Mouse (Mus musculus): ENCODE data around the gene Wnt5a. TPM values are rescaled to one million over a fixed set of nuclear protein-coding genes. Genes with fewer than 3 reads are reported as not detected.
A peak's percentile ranks its signal among the peaks of the same experiment; 100 is the strongest.

The Wnt5a gene
- polyA plus RNA-seq (2015; fragmentation: Nextera tagmentation; extraction: Ambion mirVana) = 18.2 and 18.5 TPM in 2 replicates

GRCm38 (mm10) chr14:28504101-28505050 lies at the start of gene Wnt5a:
TSS of gene Wnt5a (plus strand) at chr14:28504750.
- Histone ChIP-seq H3K36me3 (no peaks in the 10 kb centered on the region), H3K4me2 (peak within 1 kb of the TSS; percentile 82), H3K9ac (peak within 1 kb of the TSS; percentile 58), H3K27me3 (peaks cover 40% of the 10 kb centered on the region), H3K27ac (peak within 1 kb of the TSS; percentile 90), H3K9me3 (no peaks in the 10 kb centered on the region), H3K4me1 (peaks cover 14% of the 10 kb centered on the region), H3K4me3 (peak within 1 kb of the TSS; percentile 69)
- 2% methylated on average over 53 of the region's 53 CpGs for WGBS
- ATAC-seq (ENCODE audit: borderline replicate concordance, extremely low read depth, low FRiP score, low TSS enrichment) = peak; percentile 46; the same call in 1 of the 2 replicates

DNA sequence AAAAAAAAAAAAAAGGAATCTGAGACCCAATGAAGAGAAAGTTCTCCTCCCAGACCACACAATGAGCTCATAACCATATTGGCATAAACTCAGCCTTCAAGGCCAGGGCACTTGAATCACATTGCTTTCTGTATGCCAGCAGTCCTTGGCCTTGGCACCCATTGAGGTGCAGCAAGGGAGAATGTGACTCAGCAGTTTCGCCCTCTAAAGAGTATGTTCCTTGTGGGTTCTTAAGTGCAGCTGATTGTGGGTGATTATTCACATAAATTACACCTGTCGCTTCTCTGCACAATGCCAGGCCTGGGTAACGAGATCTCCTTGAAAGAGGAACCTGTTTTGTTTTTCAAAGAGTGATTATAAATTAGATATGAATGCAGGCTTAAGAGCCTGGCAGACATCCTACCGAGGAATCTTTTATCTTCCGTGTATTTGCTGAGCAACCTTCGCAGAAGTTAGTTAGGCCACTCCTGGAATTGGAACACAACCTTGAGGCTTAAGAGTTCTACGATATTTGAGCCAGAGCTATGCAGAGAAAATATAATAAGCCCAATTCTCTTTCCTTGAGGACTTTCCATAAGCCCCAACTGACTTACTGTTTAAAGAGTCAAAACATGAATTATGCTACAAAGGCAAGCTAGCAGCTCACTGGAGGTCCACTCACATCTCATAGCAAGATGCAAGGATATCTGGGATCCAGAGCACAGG lies 48.0 kb upstream of the Wnt5a start:
- H3K9ac ChIP-seq = no peak overlapping the region
- no peak for ATAC-seq (ENCODE audit: borderline replicate concordance, extremely low read depth, low FRiP score, low TSS enrichment)
- H3K27me3 ChIP-seq = no peaks in the 10 kb centered on the region
- H3K9me3 ChIP-seq = no peaks in the 10 kb centered on the region
- no peaks in the 10 kb centered on the region for H3K36me3 ChIP-seq
- no peak overlapping the region for H3K4me2 ChIP-seq
- WGBS = 70% methylated on average over 7 of the region's 7 CpGs
- H3K4me3 ChIP-seq = no peak overlapping the region
- H3K4me1 ChIP-seq = no peaks in the 10 kb centered on the region
- H3K27ac ChIP-seq = no peak overlapping the region

DNA sequence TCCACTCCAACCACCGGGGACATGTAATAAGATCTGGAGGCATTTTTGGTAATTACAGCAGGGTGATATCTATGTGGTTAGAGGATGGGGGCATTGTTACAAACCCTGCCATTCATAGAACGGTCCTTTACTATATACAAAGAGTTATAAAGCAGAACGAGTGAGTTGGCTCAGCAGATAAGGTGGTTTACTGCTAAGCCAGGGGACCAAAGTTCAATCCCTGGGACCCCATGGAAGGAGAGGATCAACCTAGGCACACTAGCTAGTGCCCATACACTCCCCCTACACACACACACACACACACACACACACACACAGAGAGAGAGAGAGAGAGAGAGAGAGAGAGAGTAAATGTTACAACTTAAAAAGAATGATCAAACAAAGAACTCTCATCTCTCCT lies 47.1 kb upstream of the Wnt5a start:
- H3K9ac ChIP-seq = no peak overlapping the region
- 65% methylated on average over 3 of the region's 3 CpGs for WGBS
- H3K4me2 ChIP-seq = no peak overlapping the region
- no peak overlapping the region for H3K27ac ChIP-seq
- H3K27me3 ChIP-seq = no peaks in the 10 kb centered on the region
- H3K4me3 ChIP-seq = no peak overlapping the region
- no peaks in the 10 kb centered on the region for H3K9me3 ChIP-seq
- H3K36me3 ChIP-seq = no peaks in the 10 kb centered on the region
- no peak for ATAC-seq (ENCODE audit: borderline replicate concordance, extremely low read depth, low FRiP score, low TSS enrichment)
- no peaks in the 10 kb centered on the region for H3K4me1 ChIP-seq

- 37% methylated on average over 5 of the region's 5 CpGs for WGBS
- Histone ChIP-seq H3K27ac (no peak overlapping the region), H3K36me3 (no peaks in the 10 kb centered on the region), H3K4me1 (no peaks in the 10 kb centered on the region; the same call in 1 of the 2 replicates), H3K27me3 (no peaks in the 10 kb centered on the region), H3K4me2 (no peak overlapping the region), H3K9ac (no peak overlapping the region), H3K4me3 (no peak overlapping the region), H3K9me3 (no peaks in the 10 kb centered on the region)
- no peak for ATAC-seq (ENCODE audit: borderline replicate concordance, extremely low read depth, low FRiP score, low TSS enrichment)
Observed at GRCm38 (mm10) chr14:28467956-28468355, 36.6 kb upstream of the Wnt5a start.

DNA sequence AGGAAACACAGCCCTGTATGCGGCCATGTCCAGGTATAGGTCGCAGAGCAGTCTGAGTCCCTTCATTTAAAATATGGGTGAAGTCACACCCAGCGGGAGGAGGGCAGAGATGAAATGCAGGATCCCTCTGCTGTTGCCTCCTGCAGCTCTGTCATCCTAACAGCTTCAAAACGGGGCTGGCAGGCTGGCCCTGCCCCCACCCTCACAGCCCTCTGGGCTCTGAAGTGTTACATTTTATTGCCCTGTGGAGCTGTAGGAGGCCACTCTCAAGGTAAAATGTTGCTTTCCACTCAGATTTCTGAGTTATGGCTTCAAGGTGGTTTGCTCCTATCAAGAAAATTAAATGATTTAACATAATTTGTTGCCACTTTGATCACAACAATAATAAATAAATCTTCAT lies 34.9 kb upstream of the Wnt5a start:
- Histone ChIP-seq H3K4me1 (no peaks in the 10 kb centered on the region; the same call in 1 of the 2 replicates), H3K9me3 (no peaks in the 10 kb centered on the region), H3K36me3 (no peaks in the 10 kb centered on the region), H3K9ac (no peak overlapping the region), H3K4me3 (no peak overlapping the region), H3K4me2 (no peak overlapping the region), H3K27me3 (no peaks in the 10 kb centered on the region), H3K27ac (no peak overlapping the region)
- 27% methylated on average over 4 of the region's 4 CpGs for WGBS
- no peak for ATAC-seq (ENCODE audit: borderline replicate concordance, extremely low read depth, low FRiP score, low TSS enrichment)

GRCm38 (mm10) chr14:28470212-28470611 lies 34.3 kb upstream of the Wnt5a start:
- WGBS = 61% methylated on average over 6 of the region's 6 CpGs
- H3K36me3 ChIP-seq = no peaks in the 10 kb centered on the region
- no peak overlapping the region for H3K9ac ChIP-seq

DNA sequence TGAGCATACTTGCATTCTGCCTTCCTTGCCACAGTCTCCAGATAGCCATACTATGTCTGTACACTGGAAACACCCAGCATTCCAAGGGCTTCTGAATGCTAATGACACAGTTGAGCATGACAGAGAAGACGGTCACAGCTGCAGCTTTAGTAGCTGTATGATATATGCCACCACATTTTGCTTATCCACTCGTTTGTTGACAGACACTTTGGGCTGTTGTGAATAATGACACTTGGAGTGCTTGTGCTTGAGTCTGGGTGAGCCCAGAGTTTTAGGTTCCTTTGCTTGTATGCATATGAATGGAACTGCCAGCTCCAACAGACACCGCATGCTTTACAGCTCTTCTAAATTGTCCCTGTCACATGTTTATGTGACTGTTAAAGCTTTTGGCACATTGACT lies 29.5 kb upstream of the Wnt5a start:
- Histone ChIP-seq H3K9me3 (no peaks in the 10 kb centered on the region), H3K4me3 (no peak overlapping the region), H3K27me3 (no peaks in the 10 kb centered on the region), H3K27ac (no peak overlapping the region), H3K36me3 (no peaks in the 10 kb centered on the region), H3K4me2 (no peak overlapping the region), H3K4me1 (no peaks in the 10 kb centered on the region), H3K9ac (no peak overlapping the region)
- WGBS = 40% methylated on average over 3 of the region's 3 CpGs
- ATAC-seq (ENCODE audit: borderline replicate concordance, extremely low read depth, low FRiP score, low TSS enrichment) = no peak

More at GRCm38 (mm10) chr14:28470212-28470611, 34.3 kb upstream of the Wnt5a start:
- Histone ChIP-seq H3K4me1 (no peaks in the 10 kb centered on the region; the same call in 1 of the 2 replicates), H3K27me3 (no peaks in the 10 kb centered on the region), H3K4me2 (no peak overlapping the region), H3K9me3 (no peaks in the 10 kb centered on the region), H3K27ac (no peak overlapping the region), H3K4me3 (no peak overlapping the region)
- ATAC-seq (ENCODE audit: borderline replicate concordance, extremely low read depth, low FRiP score, low TSS enrichment) = no peak

- H3K4me1 ChIP-seq = no peaks in the 10 kb centered on the region
- H3K36me3 ChIP-seq = no peaks in the 10 kb centered on the region
- WGBS = 27% methylated on average over 7 of the region's 7 CpGs
- no peaks in the 10 kb centered on the region for H3K9me3 ChIP-seq
- no peak for ATAC-seq (ENCODE audit: borderline replicate concordance, extremely low read depth, low FRiP score, low TSS enrichment)
- H3K4me3 ChIP-seq = no peak overlapping the region
- H3K27me3 ChIP-seq = no peaks in the 10 kb centered on the region
- H3K27ac ChIP-seq = no peak overlapping the region
- H3K9ac ChIP-seq = no peak overlapping the region
- no peak overlapping the region for H3K4me2 ChIP-seq
Observed at GRCm38 (mm10) chr14:28475421-28475820, 29.1 kb upstream of the Wnt5a start.

- ATAC-seq (ENCODE audit: borderline replicate concordance, extremely low read depth, low FRiP score, low TSS enrichment) = no peak
- no peaks in the 10 kb centered on the region for H3K27me3 ChIP-seq
- no peak overlapping the region for H3K4me3 ChIP-seq
- H3K4me2 ChIP-seq = no peak overlapping the region
- H3K27ac ChIP-seq = no peak overlapping the region
- H3K36me3 ChIP-seq = no peaks in the 10 kb centered on the region
- H3K9ac ChIP-seq = no peak overlapping the region
- WGBS = 67% methylated on average over 3 of the region's 3 CpGs
- H3K9me3 ChIP-seq = no peaks in the 10 kb centered on the region
- H3K4me1 ChIP-seq = no peaks in the 10 kb centered on the region
Observed at GRCm38 (mm10) chr14:28476746-28477145, 27.8 kb upstream of the Wnt5a start.

DNA sequence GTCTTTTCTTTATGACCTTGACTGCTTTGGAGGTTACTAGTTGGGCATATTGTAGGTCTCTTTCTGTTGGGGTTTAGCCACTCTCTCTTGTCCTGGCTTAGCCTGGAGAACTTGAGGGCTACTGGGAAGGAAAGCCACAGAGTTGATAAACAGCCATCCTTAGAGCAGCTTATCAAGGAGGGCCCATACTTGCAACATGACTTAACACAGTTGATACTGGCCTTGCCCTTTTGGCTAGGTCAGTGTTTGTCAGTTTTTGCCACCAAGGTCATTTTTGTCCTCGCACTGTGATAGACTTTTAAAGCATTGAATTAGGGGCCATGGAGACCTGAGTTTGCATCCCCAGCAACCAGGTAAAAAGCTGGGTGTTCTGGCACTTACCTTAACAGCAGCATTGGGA lies 23.7 kb upstream of the Wnt5a start:
- Histone ChIP-seq H3K4me3 (no peak overlapping the region), H3K9ac (no peak overlapping the region), H3K4me1 (no peaks in the 10 kb centered on the region), H3K27me3 (no peaks in the 10 kb centered on the region), H3K9me3 (no peaks in the 10 kb centered on the region), H3K36me3 (no peaks in the 10 kb centered on the region), H3K4me2 (no peak overlapping the region), H3K27ac (no peak overlapping the region)
- 75% methylated on average over 1 of the region's 1 CpGs for WGBS
- ATAC-seq (ENCODE audit: borderline replicate concordance, extremely low read depth, low FRiP score, low TSS enrichment) = no peak

- Histone ChIP-seq H3K9ac (no peak overlapping the region), H3K27me3 (no peaks in the 10 kb centered on the region), H3K4me3 (no peak overlapping the region), H3K36me3 (no peaks in the 10 kb centered on the region), H3K27ac (no peak overlapping the region), H3K9me3 (no peaks in the 10 kb centered on the region), H3K4me1 (no peaks in the 10 kb centered on the region), H3K4me2 (no peak overlapping the region)
- ATAC-seq (ENCODE audit: borderline replicate concordance, extremely low read depth, low FRiP score, low TSS enrichment) = no peak
- 81% methylated on average over 4 of the region's 4 CpGs for WGBS
Observed at GRCm38 (mm10) chr14:28493806-28494205, 10.7 kb upstream of the Wnt5a start.

GRCm38 (mm10) chr14:28494273-28494672 lies 10.3 kb upstream of the Wnt5a start:
- Histone ChIP-seq H3K9me3 (no peaks in the 10 kb centered on the region), H3K27me3 (no peaks in the 10 kb centered on the region), H3K36me3 (no peaks in the 10 kb centered on the region), H3K4me1 (no peaks in the 10 kb centered on the region), H3K4me3 (no peak overlapping the region), H3K9ac (no peak overlapping the region), H3K27ac (no peak overlapping the region), H3K4me2 (no peak overlapping the region)
- WGBS = 72% methylated on average over 5 of the region's 5 CpGs
- no peak for ATAC-seq (ENCODE audit: borderline replicate concordance, extremely low read depth, low FRiP score, low TSS enrichment)

Data from lung, embryonic 15.5 days (tissue).